ENCODE assay signal across 8 mouse cellular contexts in the genomic region with DNA sequence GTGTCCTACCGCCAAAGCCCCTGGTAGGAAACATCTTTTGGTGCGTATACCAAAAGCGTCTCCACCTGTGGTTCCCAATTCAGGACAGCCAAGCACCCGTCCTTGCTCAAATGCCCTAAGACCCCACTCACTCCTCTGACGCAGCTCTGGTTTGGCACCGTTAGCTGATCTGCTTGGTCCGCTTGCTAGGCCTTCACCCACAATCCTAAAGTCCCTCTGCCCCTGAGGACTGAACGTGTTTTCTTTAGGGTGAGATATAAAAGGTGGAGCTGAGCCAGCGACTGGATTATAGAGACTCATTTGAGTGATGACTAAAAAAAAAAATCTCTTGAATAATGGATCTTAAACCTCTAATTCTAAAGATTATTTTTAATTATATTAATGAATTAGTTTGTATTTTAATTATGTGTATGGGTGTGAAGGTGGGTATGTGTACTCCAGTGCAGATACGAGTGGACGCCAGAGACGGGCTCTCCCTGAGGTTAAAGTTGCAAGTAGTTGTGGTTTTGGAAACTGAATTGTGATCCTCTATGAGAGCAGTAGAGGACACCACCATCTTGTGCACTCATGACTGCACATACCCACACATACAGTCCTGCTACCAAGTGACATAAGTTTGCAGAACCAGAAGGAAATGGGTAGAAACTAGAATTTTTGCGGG. TPM values are rescaled to one million over a fixed set of nuclear protein-coding genes. Genes with fewer than 3 reads are reported as not detected.
DNase-seq lines count a peak whose midpoint lies in the region; ATAC-seq and TF ChIP-seq lines count a peak whose summit lies in the region.

No protein-coding gene starts in this region.

- H3K36me3 ChIP-seq in hindbrain, embryonic 13.5 days = peaks cover 28% of the 10 kb centered on the region
- H3K36me3 ChIP-seq in midbrain, embryonic 14.5 days (ENCODE audit: control insufficient read depth, insufficient read depth, low read length) = peaks cover 19% of the 10 kb centered on the region

- no peak for DNase-seq in layer of hippocampus, adult 2 months (ENCODE audit: low spot score in 2 of 2)
- DNase-seq in layer of hippocampus, adult 11-12 months (ENCODE audit: low spot score) = no peak
- peak; percentile 49 for DNase-seq in midbrain, embryonic 14.5 days
- no peak for DNase-seq in adrenal gland, postnatal 25 days
- DNase-seq in spleen, adult 12 weeks (ENCODE audit: low spot score) = no peak
- DNase-seq in layer of hippocampus, adult 9-11 months = no peak

- 6% methylated on average over 13 of the region's 13 CpGs for WGBS in bone marrow, adult 2 months
- WGBS in hindbrain, embryonic 13.5 days = 25% methylated on average over 13 of the region's 13 CpGs
- 22% methylated on average over 13 of the region's 13 CpGs for WGBS in midbrain, embryonic 14.5 days

- H3K9me3 ChIP-seq in hindbrain, embryonic 13.5 days = no peaks in the 10 kb centered on the region
- no peaks in the 10 kb centered on the region for H3K9me3 ChIP-seq in midbrain, embryonic 14.5 days (ENCODE audit: control insufficient read depth, low read length)

- peak overlapping the region; percentile 89 for H3K9ac ChIP-seq in hindbrain, embryonic 13.5 days
- peak overlapping the region; percentile 88 for H3K9ac ChIP-seq in midbrain, embryonic 14.5 days (replicated peaks; ENCODE audit: low read length)

- peak overlapping the region; percentile 84 for H3K4me2 ChIP-seq in hindbrain, embryonic 13.5 days
- H3K4me2 ChIP-seq in midbrain, embryonic 14.5 days (ENCODE audit: low read length) = peak overlapping the region; percentile 77

- no peak; the same call in 1 of the 2 replicates for ATAC-seq in hindbrain, embryonic 13.5 days (ENCODE audit: low FRiP score)
- ATAC-seq in midbrain, embryonic 14.5 days (ENCODE audit: low FRiP score, low TSS enrichment) = peak; percentile 15

- TF ChIP-seq CTCF in layer of hippocampus, adult 2 months (conservative IDR thresholded peaks at IDR 0.05) = no peak
- TF ChIP-seq CTCF in bone marrow, adult 2 months (IDR thresholded peaks at IDR 0.05; ENCODE audit: control insufficient read depth, insufficient read depth, low read length) = no peak

- H3K4me3 ChIP-seq in layer of hippocampus, adult 2 months = peak overlapping the region; percentile 75
- peak overlapping the region; percentile 77 for H3K4me3 ChIP-seq in bone marrow, adult 2 months (replicated peaks; ENCODE audit: control insufficient read depth, low read depth, low read length)
- H3K4me3 ChIP-seq in hindbrain, embryonic 13.5 days = peak overlapping the region; percentile 93
- H3K4me3 ChIP-seq in midbrain, embryonic 14.5 days (replicated peaks; ENCODE audit: low read depth, low read length) = peak overlapping the region; percentile 92

- H3K27me3 ChIP-seq in hindbrain, embryonic 13.5 days = no peaks in the 10 kb centered on the region
- no peaks in the 10 kb centered on the region for H3K27me3 ChIP-seq in midbrain, embryonic 14.5 days (ENCODE audit: control insufficient read depth, insufficient read depth, low read length)

- H3K4me1 ChIP-seq in bone marrow, adult 2 months (ENCODE audit: control insufficient read depth, insufficient read depth, low read length) = peaks cover 7% of the 10 kb centered on the region
- peaks cover 31% of the 10 kb centered on the region for H3K4me1 ChIP-seq in hindbrain, embryonic 13.5 days (replicated peaks)
- peaks cover 13% of the 10 kb centered on the region for H3K4me1 ChIP-seq in midbrain, embryonic 14.5 days (ENCODE audit: control insufficient read depth, insufficient read depth, low read length)

- TF ChIP-seq POLR2A in bone marrow, adult 2 months (IDR thresholded peaks at IDR 0.05; ENCODE audit: borderline replicate concordance, control insufficient read depth, low read depth, low read length) = no peak

- H3K27ac ChIP-seq in layer of hippocampus, adult 2 months = peak overlapping the region; percentile 97
- H3K27ac ChIP-seq in bone marrow, adult 2 months (ENCODE audit: control insufficient read depth, insufficient read depth, low read depth, low read length, poor library complexity) = peak overlapping the region; percentile 81
- peak overlapping the region; percentile 91 for H3K27ac ChIP-seq in hindbrain, embryonic 13.5 days
- H3K27ac ChIP-seq in midbrain, embryonic 14.5 days (replicated peaks; ENCODE audit: low read depth, low read length) = peak overlapping the region; percentile 86

RNA-seq across cellular contexts. Expression of gene Anks3, which starts 0.9 kb away (rescaled TPM):
- 10 to 100 TPM; 75.8 to 98.0 TPM for total RNA-seq in layer of hippocampus, adult 2 months (2021)
- polyA plus RNA-seq in bone marrow, adult 2 months (2011; ENCODE audit: insufficient read depth, insufficient read length, low replicate concordance, missing spikeins) = 19.9 and 45.4 TPM in 2 replicates
- 73.4 and 77.6 TPM in 2 replicates for polyA plus RNA-seq in hindbrain, embryonic 13.5 days (2015; fragmentation: Nextera tagmentation; extraction: Ambion mirVana)
- polyA plus RNA-seq in midbrain, embryonic 14.5 days (2014; fragmentation: Nextera tagmentation; extraction: Ambion mirVana) = 69.8 and 70.6 TPM in 2 replicates
- 48.5 and 51.3 TPM in 2 replicates for total RNA-seq in adrenal gland, postnatal 25 days (2021)

RNA-seq across cellular contexts. Expression of gene Nudt16l1, which starts 26.3 kb away (rescaled TPM):
- total RNA-seq in layer of hippocampus, adult 2 months (2021) = 10 to 100 TPM; 79.1 to 79.6 TPM
- polyA plus RNA-seq in bone marrow, adult 2 months (2011; ENCODE audit: insufficient read depth, insufficient read length, low replicate concordance, missing spikeins) = 30.5 and 49.4 TPM in 2 replicates
- 128 and 131 TPM in 2 replicates for polyA plus RNA-seq in hindbrain, embryonic 13.5 days (2015; fragmentation: Nextera tagmentation; extraction: Ambion mirVana)
- polyA plus RNA-seq in midbrain, embryonic 14.5 days (2014; fragmentation: Nextera tagmentation; extraction: Ambion mirVana) = 116 and 122 TPM in 2 replicates
- 63.9 and 76.9 TPM in 2 replicates for total RNA-seq in adrenal gland, postnatal 25 days (2021)

RNA-seq across cellular contexts. Expression of gene Sept12, which starts 32.8 kb away (rescaled TPM):
- total RNA-seq in layer of hippocampus, adult 2 months (2021) = not detected
- not detected in 2 replicates for polyA plus RNA-seq in bone marrow, adult 2 months (2011; ENCODE audit: insufficient read depth, insufficient read length, low replicate concordance, missing spikeins)
- polyA plus RNA-seq in hindbrain, embryonic 13.5 days (2015; fragmentation: Nextera tagmentation; extraction: Ambion mirVana) = not detected in 2 replicates
- not detected in 2 replicates for polyA plus RNA-seq in midbrain, embryonic 14.5 days (2014; fragmentation: Nextera tagmentation; extraction: Ambion mirVana)
- total RNA-seq in adrenal gland, postnatal 25 days (2021) = not detected in 2 replicates

RNA-seq across cellular contexts. Expression of gene Smim22, which starts 42.2 kb away (rescaled TPM):
- not detected for total RNA-seq in layer of hippocampus, adult 2 months (2021)
- not detected in 2 replicates for polyA plus RNA-seq in bone marrow, adult 2 months (2011; ENCODE audit: insufficient read depth, insufficient read length, low replicate concordance, missing spikeins)
- polyA plus RNA-seq in hindbrain, embryonic 13.5 days (2015; fragmentation: Nextera tagmentation; extraction: Ambion mirVana) = 3.1 and 4.6 TPM in 2 replicates
- not detected in 2 replicates for polyA plus RNA-seq in midbrain, embryonic 14.5 days (2014; fragmentation: Nextera tagmentation; extraction: Ambion mirVana)
- not detected in 2 replicates for total RNA-seq in adrenal gland, postnatal 25 days (2021)

RNA-seq across cellular contexts. Expression of gene Rogdi, which starts 48.5 kb away (rescaled TPM):
- 100 to 1,000 TPM; 394 to 420 TPM for total RNA-seq in layer of hippocampus, adult 2 months (2021)
- polyA plus RNA-seq in bone marrow, adult 2 months (2011; ENCODE audit: insufficient read depth, insufficient read length, low replicate concordance, missing spikeins) = 53.7 and 156 TPM in 2 replicates
- polyA plus RNA-seq in hindbrain, embryonic 13.5 days (2015; fragmentation: Nextera tagmentation; extraction: Ambion mirVana) = 153 and 161 TPM in 2 replicates
- polyA plus RNA-seq in midbrain, embryonic 14.5 days (2014; fragmentation: Nextera tagmentation; extraction: Ambion mirVana) = 132 and 161 TPM in 2 replicates
- 19.9 and 23.8 TPM in 2 replicates for total RNA-seq in adrenal gland, postnatal 25 days (2021)
